Mouse (Mus musculus): Measurements from ENCODE around the gene Hnrnpk.

DNA sequence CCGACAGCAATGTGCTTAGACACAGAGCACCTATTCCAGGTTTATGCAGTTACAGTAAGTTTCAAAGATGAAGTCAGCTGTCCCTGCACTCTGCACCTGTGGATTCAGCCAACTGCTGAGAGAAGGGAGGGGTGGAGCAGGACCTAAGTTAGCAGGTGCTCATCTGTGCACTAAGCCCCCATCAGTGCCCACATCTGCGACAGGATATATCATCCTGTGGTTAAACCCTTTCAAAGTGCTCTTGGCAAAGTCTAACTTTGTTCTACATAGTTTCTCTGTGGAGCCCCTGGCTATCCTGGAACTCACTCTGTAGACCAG, 30.0 kb downstream of the Hnrnpk start:
- TF ChIP-seq CTCF (conservative IDR thresholded peaks at IDR 0.05; ENCODE audit: insufficient read depth, insufficient read length, low read depth, low read length), result no peak
- TF ChIP-seq POLR2A (IDR thresholded peaks at IDR 0.05; ENCODE audit: low read depth, low read length), result no peak
